Mouse (Mus musculus) heart, embryonic 10.5 days (tissue): Measurements from ENCODE around the gene Syce1l. TPM values are rescaled to one million over a fixed set of nuclear protein-coding genes. Genes with fewer than 3 reads are reported as not detected.

Experiments
- DNase-seq: peaks from one replicate; pipeline ENCODE4 v3.0.0-alpha.2; 2017; ENCODE audit warnings: low spot score
- H3K27ac ChIP-seq: fragments of 300-500 bp; sonication (generic); 2 replicates; pipeline ENCODE4 v1.5.1; 2016; ENCODE audit warnings: mild to moderate bottlenecking
- H3K27me3 ChIP-seq: fragments of 300-500 bp; sonication (generic); 2 replicates; pipeline ENCODE4 v1.6.1; 2016; ENCODE audit warnings: mild to moderate bottlenecking; ENCODE audit not compliant: poor library complexity, insufficient read depth, severe bottlenecking
- H3K36me3 ChIP-seq: fragments of 300-500 bp; sonication (generic); 2 replicates; pipeline ENCODE4 v1.6.1; 2016; ENCODE audit warnings: mild to moderate bottlenecking, moderate library complexity
- H3K4me1 ChIP-seq: fragments of 300-500 bp; sonication (generic); 2 replicates; pipeline ENCODE4 v1.6.1; 2016; ENCODE audit warnings: mild to moderate bottlenecking
- H3K4me3 ChIP-seq: fragments of 300-500 bp; sonication (generic); 2 replicates; pipeline ENCODE4 v1.5.1; 2016; ENCODE audit warnings: mild to moderate bottlenecking, moderate library complexity
- H3K9me3 ChIP-seq: fragments of 300-500 bp; sonication (generic); 2 replicates; pipeline ENCODE4 v1.6.1; 2016; ENCODE audit warnings: mild to moderate bottlenecking, moderate library complexity
- WGBS: fragments of 180-500 bp; shearing (Covaris S2); methylation state at CpG from one replicate; pipeline ENCODE4 v1.1.7; 2016; 5-methylcytosine and 5-hydroxymethylcytosine counted together
- polyA plus RNA-seq: library from polyadenylated mRNA; unstranded; fragments of >200 nt; fragmentation: Nextera tagmentation; extraction: Ambion mirVana; gene quantifications from 2 replicates; pipeline ENCODE4 v1.2.1, GENCODE M21; 2016

Syce1l gene
- polyA plus RNA-seq, 1 experiment from 2014 or later = not detected

DNA sequence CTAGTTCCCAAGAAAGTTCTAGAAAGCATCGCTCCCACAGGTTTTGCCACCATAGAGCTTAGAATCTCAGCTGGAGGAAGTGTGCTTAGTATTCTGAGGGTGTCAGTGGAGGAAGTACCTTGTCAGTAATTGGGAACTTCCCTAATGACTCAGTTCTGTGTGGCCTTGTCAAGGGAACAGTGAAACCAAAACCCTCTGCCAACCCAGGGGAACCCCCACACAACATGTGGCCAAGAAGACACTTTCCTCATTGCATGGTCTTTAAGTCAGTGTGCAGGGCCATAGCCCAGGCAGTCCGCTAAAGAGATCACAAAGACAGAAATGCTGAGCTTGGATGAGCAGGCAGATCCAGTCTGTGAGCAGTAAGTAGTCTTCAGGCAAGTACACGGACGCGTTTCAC lies 13.1 kb downstream of the Syce1l start:
- Histone ChIP-seq H3K27me3 (0 out of 2 replicates have a peak, but pooled peaks cover 5% of the 10 kb centered on the region), H3K9me3 (no peaks in the 10 kb centered on the region), H3K4me3 (no peak overlapping the region), H3K4me1 (no peaks in the 10 kb centered on the region), H3K36me3 (no peaks in the 10 kb centered on the region), H3K27ac (no peak overlapping the region)
- no peak for DNase-seq
- 84% methylated on average over 5 of the region's 5 CpGs for WGBS

DNA sequence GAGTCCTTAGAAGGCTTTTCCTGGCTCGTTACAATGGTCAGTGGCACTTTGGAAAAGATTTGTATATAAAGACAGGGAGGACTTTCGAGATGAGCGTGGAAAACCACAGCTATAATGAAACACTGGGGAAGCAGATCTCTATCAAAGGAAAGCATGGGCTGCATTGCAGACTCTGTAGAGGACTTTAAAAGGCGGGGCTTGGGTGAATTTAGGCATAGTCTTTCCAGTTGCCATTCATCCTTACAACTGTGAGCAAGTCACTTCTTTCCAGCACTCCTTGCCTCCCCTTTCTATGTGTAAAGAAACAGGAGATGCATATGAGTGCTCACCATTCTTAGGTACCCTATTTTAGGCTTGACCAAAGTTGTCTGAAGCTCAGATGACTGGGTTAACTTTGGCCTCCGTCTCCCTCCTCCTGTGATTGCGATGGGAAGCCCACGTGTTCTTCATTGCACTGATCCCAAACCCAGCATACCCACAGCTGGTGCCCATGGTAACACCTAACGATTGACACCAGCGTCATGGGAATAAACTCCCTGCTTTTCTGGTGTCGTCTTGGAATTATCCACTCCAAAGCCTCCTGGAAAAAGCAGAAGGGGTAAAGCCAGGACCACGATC lies 13.8 kb downstream of the Syce1l start:
- Histone ChIP-seq H3K27me3 (0 out of 2 replicates have a peak, but pooled peaks cover 5% of the 10 kb centered on the region), H3K4me3 (no peak overlapping the region), H3K27ac (no peak overlapping the region), H3K4me1 (no peaks in the 10 kb centered on the region), H3K9me3 (no peaks in the 10 kb centered on the region), H3K36me3 (no peaks in the 10 kb centered on the region)
- DNase-seq = no peak
- 80% methylated on average over 11 of the region's 11 CpGs for WGBS

DNA sequence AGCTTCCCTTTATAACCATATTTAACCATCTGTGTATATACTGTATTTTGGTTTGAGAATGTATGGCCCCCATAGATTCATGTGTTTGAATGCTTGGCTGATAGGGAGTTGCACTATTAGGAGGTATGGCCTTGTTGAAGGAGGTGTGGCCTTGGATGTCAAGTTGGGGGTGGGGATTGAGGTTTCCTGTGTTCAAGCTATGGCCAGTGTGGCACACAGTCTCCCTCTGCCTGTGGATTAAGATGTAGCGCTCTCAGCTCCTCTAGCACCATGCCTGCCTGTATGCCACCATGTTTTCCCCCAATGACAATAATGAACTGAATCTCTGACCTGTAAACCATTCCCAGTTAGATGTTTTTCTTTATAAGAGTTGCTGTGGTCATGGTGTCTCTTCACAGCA lies 17.1 kb downstream of the Syce1l start:
- Histone ChIP-seq H3K4me3 (no peak overlapping the region), H3K9me3 (no peaks in the 10 kb centered on the region), H3K27me3 (0 out of 2 replicates have a peak, but pooled peaks cover 5% of the 10 kb centered on the region), H3K36me3 (no peaks in the 10 kb centered on the region), H3K4me1 (no peaks in the 10 kb centered on the region), H3K27ac (no peak overlapping the region)
- WGBS = 71% methylated on average over 1 of the region's 1 CpGs
- no peak for DNase-seq

DNA sequence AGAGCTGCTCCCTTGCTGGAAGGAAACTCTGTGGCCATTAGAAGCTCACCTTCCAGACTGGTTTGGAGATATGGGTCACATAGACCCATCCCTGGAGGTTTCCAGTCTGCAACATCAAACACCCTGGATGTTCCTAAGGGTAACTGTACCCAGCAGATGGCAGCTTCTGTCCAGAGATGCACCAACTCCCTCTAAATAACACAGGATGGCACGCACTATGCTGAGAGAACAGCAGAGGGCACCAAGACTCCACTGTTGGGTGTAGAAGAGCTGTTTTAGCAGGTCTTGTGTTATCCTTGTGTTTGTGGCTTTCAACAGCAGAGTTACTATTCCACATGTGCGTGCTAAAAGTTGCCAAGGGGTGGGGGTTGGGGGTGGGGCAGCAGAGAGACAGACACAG lies 21.5 kb downstream of the Syce1l start:
- Histone ChIP-seq H3K27me3 (no peaks in the 10 kb centered on the region), H3K9me3 (no peaks in the 10 kb centered on the region), H3K4me3 (no peak overlapping the region), H3K27ac (no peak overlapping the region), H3K4me1 (no peaks in the 10 kb centered on the region), H3K36me3 (no peaks in the 10 kb centered on the region)
- WGBS = 18% methylated on average over 2 of the region's 2 CpGs
- DNase-seq = peak; percentile 87

DNA sequence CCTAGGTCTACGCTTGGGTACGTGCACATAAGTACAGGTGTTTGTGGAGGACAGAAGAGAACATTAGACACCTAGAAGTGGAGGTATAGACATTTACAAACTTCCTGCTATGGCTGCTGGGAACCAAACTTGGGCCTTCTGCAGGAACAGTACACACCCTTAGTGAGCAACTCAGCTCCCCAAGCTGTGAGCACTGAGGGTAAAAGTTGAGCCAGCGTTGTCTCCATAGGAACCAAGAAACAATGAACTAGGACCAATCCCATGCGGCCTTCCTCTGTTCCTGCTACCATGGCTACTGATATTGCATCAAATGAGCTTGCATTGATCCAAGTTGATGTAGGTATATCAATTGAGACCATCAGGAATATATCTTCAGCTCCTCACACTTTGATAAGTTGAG lies 22.0 kb downstream of the Syce1l start:
- H3K4me3 ChIP-seq = no peak overlapping the region
- no peak overlapping the region for H3K27ac ChIP-seq
- no peaks in the 10 kb centered on the region for H3K36me3 ChIP-seq
- H3K27me3 ChIP-seq = no peaks in the 10 kb centered on the region
- WGBS = 73% methylated on average over 4 of the region's 4 CpGs
- no peaks in the 10 kb centered on the region for H3K9me3 ChIP-seq
- no peaks in the 10 kb centered on the region for H3K4me1 ChIP-seq
- DNase-seq = no peak

DNA sequence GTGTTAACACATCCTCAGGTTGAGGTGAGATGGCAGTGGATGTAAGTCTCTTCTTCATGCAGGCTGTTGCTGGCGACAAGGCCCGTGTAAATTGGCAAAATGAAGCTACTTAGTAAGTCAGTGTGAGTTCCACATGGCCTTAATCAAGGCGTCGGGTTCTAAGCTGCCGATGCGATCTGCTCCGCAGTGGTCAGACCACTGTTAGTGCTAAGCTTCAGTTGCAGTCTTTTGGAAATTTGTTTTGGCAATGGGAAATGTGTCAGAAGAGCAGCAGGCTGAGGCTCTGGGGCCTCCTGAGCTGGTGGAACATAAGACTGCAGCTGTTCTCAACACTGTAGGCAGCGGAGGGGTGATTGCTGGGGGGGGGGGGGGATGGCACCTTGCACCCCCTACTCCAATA lies 22.9 kb downstream of the Syce1l start:
- H3K36me3 ChIP-seq = no peaks in the 10 kb centered on the region
- no peak for DNase-seq

DNA sequence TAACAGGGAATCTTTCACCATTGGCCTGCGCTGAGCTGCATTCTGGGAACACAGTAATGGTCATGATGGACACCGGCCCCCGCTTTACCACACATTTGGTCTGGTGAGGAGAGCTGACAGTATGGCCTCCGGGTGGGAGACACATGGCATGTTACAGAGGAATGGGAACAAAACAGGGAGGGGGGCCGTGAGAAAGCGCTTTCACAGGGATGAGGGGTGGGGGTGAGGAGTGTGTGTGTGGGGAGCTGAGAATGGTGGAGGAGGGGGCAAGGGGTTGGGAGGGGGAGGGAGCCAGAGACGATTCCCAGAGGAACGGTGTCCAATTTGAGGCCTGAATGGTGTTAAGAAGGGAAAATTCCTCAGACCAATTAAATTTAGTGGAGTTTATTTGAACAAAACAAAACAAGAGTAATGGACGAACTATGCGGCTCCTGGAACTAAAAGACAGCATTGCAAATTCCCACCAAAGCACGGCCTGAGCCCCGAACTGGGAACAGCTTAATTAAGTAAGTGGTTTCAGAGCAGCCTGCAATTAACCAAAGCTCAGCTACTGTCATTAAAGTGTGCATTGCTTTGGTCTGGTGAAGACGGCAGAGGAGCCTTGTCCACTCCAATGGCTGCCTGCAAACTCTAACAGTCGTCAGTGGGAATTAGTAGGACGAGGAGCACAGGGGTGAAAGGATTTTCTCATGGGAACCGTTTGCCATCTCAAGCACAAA lies 23.9 kb downstream of the Syce1l start:
- Histone ChIP-seq H3K4me3 (no peak overlapping the region), H3K36me3 (no peaks in the 10 kb centered on the region), H3K27me3 (no peaks in the 10 kb centered on the region), H3K27ac (no peak overlapping the region), H3K9me3 (no peaks in the 10 kb centered on the region), H3K4me1 (no peaks in the 10 kb centered on the region)
- WGBS = 67% methylated on average over 16 of the region's 16 CpGs
- no peak for DNase-seq

More for the DNA sequence above, 22.9 kb downstream of the Syce1l start:
- Histone ChIP-seq H3K27ac (no peak overlapping the region), H3K27me3 (no peaks in the 10 kb centered on the region), H3K4me3 (no peak overlapping the region), H3K9me3 (no peaks in the 10 kb centered on the region), H3K4me1 (no peaks in the 10 kb centered on the region)
- 61% methylated on average over 8 of the region's 8 CpGs for WGBS

DNA sequence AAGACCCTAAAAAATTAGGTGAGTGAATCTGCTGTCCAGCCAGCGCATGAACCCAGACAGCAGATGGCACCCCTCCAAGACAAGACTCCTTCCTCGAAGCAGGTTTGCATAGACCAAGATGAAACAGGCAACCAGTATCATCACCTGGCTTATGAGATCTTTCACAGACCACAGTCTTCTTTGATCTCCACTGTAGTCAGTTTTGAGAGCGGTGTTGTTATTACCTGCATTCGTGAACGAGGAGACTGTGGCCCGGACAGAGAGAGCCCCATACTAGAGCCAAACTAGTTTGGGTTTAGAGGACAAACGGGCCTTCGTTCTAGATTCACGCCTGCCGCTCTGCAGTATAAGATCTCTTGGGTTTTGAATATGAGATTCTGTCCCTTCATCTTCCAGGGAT lies 26.9 kb downstream of the Syce1l start:
- Histone ChIP-seq H3K27ac (no peak overlapping the region), H3K4me3 (no peak overlapping the region), H3K4me1 (no peaks in the 10 kb centered on the region), H3K36me3 (no peaks in the 10 kb centered on the region), H3K9me3 (no peaks in the 10 kb centered on the region), H3K27me3 (no peaks in the 10 kb centered on the region)
- 75% methylated on average over 10 of the region's 10 CpGs for WGBS
- no peak for DNase-seq

DNA sequence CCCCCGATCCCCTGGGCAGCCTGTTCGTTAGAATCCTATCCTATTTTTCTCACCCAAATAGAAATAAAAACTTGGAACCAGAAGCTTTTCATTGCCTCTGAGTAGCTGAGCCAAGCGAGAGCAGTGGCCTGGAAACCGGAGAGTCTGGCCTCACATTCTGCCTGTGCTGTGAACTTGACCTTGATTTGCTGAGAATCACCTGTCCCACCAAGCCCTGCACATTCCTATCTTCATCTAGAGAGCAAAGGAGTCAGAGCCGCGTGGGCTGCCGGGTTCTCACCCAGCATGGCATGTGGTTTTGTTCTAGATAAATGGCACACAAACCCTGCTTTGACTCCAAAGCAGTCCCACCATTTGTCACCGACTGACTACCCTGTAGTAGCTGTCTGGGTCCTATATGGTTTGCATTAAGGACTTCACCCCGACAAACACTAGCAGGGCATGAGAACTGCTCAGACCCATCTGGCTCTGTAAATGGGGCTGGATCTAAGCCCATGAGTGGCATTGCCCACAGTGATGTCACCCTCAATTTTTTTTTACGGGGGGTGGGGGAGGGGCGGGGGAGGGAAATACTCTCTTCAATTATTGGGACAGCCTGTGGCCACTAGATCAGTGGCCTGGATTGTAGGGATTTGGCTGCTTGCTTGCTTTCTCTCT lies 29.7 kb downstream of the Syce1l start:
- Histone ChIP-seq H3K27ac (no peak overlapping the region), H3K4me1 (no peaks in the 10 kb centered on the region), H3K36me3 (no peaks in the 10 kb centered on the region), H3K9me3 (no peaks in the 10 kb centered on the region), H3K4me3 (no peak overlapping the region), H3K27me3 (no peaks in the 10 kb centered on the region)
- WGBS = 77% methylated on average over 11 of the region's 11 CpGs
- DNase-seq = no peak

DNA sequence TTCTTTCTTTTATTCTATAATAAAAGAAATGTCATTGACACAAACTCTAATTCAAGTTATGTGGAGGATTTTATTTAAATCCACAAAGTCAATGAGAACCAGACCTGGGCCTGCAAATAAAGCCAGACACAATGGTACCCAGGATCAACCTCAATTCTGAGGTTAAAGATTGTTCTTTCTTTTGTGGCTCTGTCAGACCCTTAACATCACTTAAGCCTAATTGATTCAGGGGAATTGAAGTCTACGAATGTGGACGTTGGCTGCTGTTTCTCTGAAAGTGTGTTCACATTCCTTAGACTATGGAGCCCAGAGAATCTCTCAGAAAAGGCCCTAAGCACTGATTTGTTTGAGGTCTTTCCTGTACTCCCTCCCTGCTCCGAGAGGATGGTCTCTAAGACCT lies 30.3 kb downstream of the Syce1l start:
- Histone ChIP-seq H3K4me3 (no peak overlapping the region), H3K4me1 (no peaks in the 10 kb centered on the region), H3K27ac (no peak overlapping the region), H3K36me3 (no peaks in the 10 kb centered on the region), H3K27me3 (no peaks in the 10 kb centered on the region), H3K9me3 (no peaks in the 10 kb centered on the region)
- 71% methylated on average over 3 of the region's 3 CpGs for WGBS
- no peak for DNase-seq

DNA sequence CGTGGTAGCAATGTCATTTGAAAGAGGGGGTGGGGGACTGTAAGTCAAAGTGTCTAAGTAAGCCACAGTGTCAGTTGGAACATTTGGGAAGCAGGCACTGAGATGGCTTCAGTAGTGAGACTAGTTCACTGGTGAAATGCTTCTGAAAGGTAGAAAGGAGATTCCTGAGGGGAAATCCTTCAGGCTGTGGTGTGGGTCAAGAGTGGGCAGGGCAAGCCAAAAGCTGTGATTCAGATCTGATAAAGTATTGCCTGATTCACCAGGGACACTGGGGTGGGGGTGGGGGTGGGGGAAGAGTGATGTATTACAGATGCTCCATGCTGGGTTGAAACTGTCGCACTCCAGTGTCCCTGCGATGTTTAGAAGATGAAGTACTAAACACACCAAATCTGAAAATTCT lies 31.6 kb downstream of the Syce1l start:
- WGBS = 66% methylated on average over 3 of the region's 3 CpGs

DNA sequence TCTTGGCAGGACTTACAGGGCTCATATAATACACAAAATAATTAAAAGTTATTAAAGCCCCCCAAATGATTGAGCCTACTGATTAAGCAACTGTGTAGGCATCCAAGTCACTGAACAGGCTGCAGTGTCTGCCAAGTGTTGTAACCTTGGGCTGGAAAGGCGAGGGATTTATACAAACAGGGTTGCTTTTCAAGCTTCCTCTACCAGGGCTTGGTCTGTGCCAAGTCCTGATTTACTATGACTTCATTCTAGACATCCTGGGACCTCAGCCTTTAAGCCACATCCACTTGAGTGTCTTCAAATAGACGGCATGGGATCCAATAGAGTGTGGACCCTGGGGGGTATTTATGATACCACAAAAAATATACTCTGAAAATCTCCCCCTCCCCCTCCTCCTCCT lies 32.3 kb downstream of the Syce1l start:
- Histone ChIP-seq H3K27ac (no peak overlapping the region), H3K4me1 (no peaks in the 10 kb centered on the region), H3K36me3 (no peaks in the 10 kb centered on the region), H3K27me3 (no peaks in the 10 kb centered on the region), H3K4me3 (no peak overlapping the region), H3K9me3 (no peaks in the 10 kb centered on the region)
- 74% methylated on average over 2 of the region's 2 CpGs for WGBS
- DNase-seq = no peak

More for the DNA sequence above, 31.6 kb downstream of the Syce1l start:
- Histone ChIP-seq H3K9me3 (no peaks in the 10 kb centered on the region), H3K4me1 (no peaks in the 10 kb centered on the region), H3K36me3 (no peaks in the 10 kb centered on the region), H3K27ac (no peak overlapping the region), H3K27me3 (no peaks in the 10 kb centered on the region), H3K4me3 (no peak overlapping the region)
- DNase-seq = no peak

DNA sequence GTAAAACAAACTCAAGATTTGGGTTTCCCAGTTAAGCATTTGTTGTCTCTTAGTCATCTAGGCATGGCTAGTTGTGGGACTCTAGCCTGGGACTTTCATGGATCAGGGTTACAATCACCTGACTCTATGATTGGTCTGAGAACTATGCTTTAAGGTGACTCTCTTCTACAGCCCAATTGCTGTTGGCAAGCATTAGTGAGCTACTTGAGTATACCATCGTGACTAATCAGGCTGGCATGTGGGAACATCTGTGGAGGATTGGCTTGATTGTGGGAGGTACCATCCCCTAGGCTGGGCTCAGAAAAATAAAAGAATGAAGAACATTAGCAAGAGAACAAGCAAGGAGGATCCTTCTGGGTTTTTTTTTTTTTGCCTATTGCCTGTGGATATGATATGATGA lies 33.8 kb downstream of the Syce1l start:
- 80% methylated on average over 1 of the region's 1 CpGs for WGBS
- H3K27me3 ChIP-seq = no peaks in the 10 kb centered on the region
- H3K27ac ChIP-seq = no peak overlapping the region
- H3K4me1 ChIP-seq = no peaks in the 10 kb centered on the region
- no peaks in the 10 kb centered on the region for H3K9me3 ChIP-seq
- no peaks in the 10 kb centered on the region for H3K36me3 ChIP-seq
- H3K4me3 ChIP-seq = no peak overlapping the region
- no peak for DNase-seq
